Mouse (Mus musculus) C2C12 (cell line): ENCODE measurements around the gene Zc3h7b.

ENCODE experiments used
- CTCF ChIP-seq: IDR thresholded peaks from one replicate; pipeline ENCODE4 v1.5.1; 2011; ENCODE audit not compliant: control insufficient read depth, insufficient read depth, insufficient read length
- MAX ChIP-seq: IDR thresholded peaks from one replicate; pipeline ENCODE4 v1.6.1; 2011; ENCODE audit warnings: mild to moderate bottlenecking, control low read depth
- MYOD1 ChIP-seq: IDR thresholded peaks from one replicate; pipeline ENCODE4 v1.6.1; 2011; ENCODE audit warnings: low read depth; ENCODE audit not compliant: control insufficient read depth, insufficient read length
- USF1 ChIP-seq: IDR thresholded peaks from one replicate; pipeline ENCODE4 v1.6.1; 2011; ENCODE audit warnings: low read depth, mild to moderate bottlenecking, control low read depth, moderate library complexity

GRCm38 (mm10) chr15:81739296-81739695, 5.6 kb upstream of the Zc3h7b start:
- TF ChIP-seq CTCF (no peak), MYOD1 (no peak), USF1 (no peak), MAX (no peak)
